Mouse (Mus musculus): ENCODE measurements around the gene Tmem222. TPM values are rescaled to one million over a fixed set of nuclear protein-coding genes. Genes with fewer than 3 reads are reported as not detected.
A peak's percentile ranks its signal among the peaks of the same experiment; 100 is the strongest.

The Tmem222 gene
- total and polyA plus RNA-seq, 2 experiments = 22.7 to 57.0 TPM

- H3K27me3 ChIP-seq (ENCODE audit: control insufficient read depth, insufficient read depth, low read length) = no peaks in the 10 kb centered on the region
- no peak for DNase-seq (ENCODE audit: extremely low read depth, low read depth, low spot score)
- H3K27ac ChIP-seq (replicated peaks; ENCODE audit: insufficient read depth, low read depth, low read length) = no peak overlapping the region
- H3K4me3 ChIP-seq (ENCODE audit: insufficient read depth, low read depth, low read length) = no peak overlapping the region
- TF ChIP-seq CTCF (IDR thresholded peaks at IDR 0.05; ENCODE audit: low read depth, low read length) (no peak), POLR2A (IDR thresholded peaks at IDR 0.05; ENCODE audit: extremely low read depth, insufficient read depth, low read length) (no peak)
- H3K79me2 ChIP-seq (ENCODE audit: control insufficient read depth, insufficient read depth, low read length) = no peaks in the 10 kb centered on the region
- no peak overlapping the region for H3K9ac ChIP-seq (ENCODE audit: low read depth, low read length)
- H3K36me3 ChIP-seq (ENCODE audit: control insufficient read depth, insufficient read depth, low read length) = peaks cover 35% of the 10 kb centered on the region; the same call in 1 of the 2 replicates
- WGBS = 84% methylated on average over 5 of the region's 5 CpGs
- no peaks in the 10 kb centered on the region for H3K4me1 ChIP-seq (ENCODE audit: control insufficient read depth, insufficient read depth, low read length)
Measured at GRCm38 (mm10) chr4:133299701-133300100, 22.1 kb upstream of the Tmem222 start.

- WGBS = 92% methylated on average over 12 of the region's 12 CpGs
- H3K79me2 ChIP-seq (ENCODE audit: control insufficient read depth, insufficient read depth, low read length) = no peaks in the 10 kb centered on the region
- H3K4me3 ChIP-seq (ENCODE audit: insufficient read depth, low read depth, low read length) = no peak overlapping the region
- no peaks in the 10 kb centered on the region for H3K4me1 ChIP-seq (ENCODE audit: control insufficient read depth, insufficient read depth, low read length)
- no peak for DNase-seq (ENCODE audit: extremely low read depth, low read depth, low spot score)
- H3K36me3 ChIP-seq (ENCODE audit: control insufficient read depth, insufficient read depth, low read length) = peaks cover 39% of the 10 kb centered on the region; the same call in 1 of the 2 replicates
- no peak overlapping the region for H3K9ac ChIP-seq (ENCODE audit: low read depth, low read length)
- TF ChIP-seq POLR2A (IDR thresholded peaks at IDR 0.05; ENCODE audit: extremely low read depth, insufficient read depth, low read length) (no peak), CTCF (IDR thresholded peaks at IDR 0.05; ENCODE audit: low read depth, low read length) (no peak)
- no peak overlapping the region for H3K27ac ChIP-seq (replicated peaks; ENCODE audit: insufficient read depth, low read depth, low read length)
- no peaks in the 10 kb centered on the region for H3K27me3 ChIP-seq (ENCODE audit: control insufficient read depth, insufficient read depth, low read length)
Measured at GRCm38 (mm10) chr4:133298516-133299365, 21.1 kb upstream of the Tmem222 start.

GRCm38 (mm10) chr4:133297801-133298238 lies 20.2 kb upstream of the Tmem222 start:
- no peaks in the 10 kb centered on the region for H3K27me3 ChIP-seq (ENCODE audit: control insufficient read depth, insufficient read depth, low read length)
- peak; percentile 24 for DNase-seq (ENCODE audit: extremely low read depth, low read depth, low spot score)
- no peaks in the 10 kb centered on the region for H3K4me1 ChIP-seq (ENCODE audit: control insufficient read depth, insufficient read depth, low read length)
- H3K9ac ChIP-seq (ENCODE audit: low read depth, low read length) = no peak overlapping the region
- TF ChIP-seq POLR2A (IDR thresholded peaks at IDR 0.05; ENCODE audit: extremely low read depth, insufficient read depth, low read length) (no peak), CTCF (IDR thresholded peaks at IDR 0.05; ENCODE audit: low read depth, low read length) (peak; percentile 96)
- 20% methylated on average over 5 of the region's 5 CpGs for WGBS
- peaks cover 40% of the 10 kb centered on the region; the same call in 1 of the 2 replicates for H3K36me3 ChIP-seq (ENCODE audit: control insufficient read depth, insufficient read depth, low read length)
- no peak overlapping the region for H3K27ac ChIP-seq (replicated peaks; ENCODE audit: insufficient read depth, low read depth, low read length)
- no peaks in the 10 kb centered on the region for H3K79me2 ChIP-seq (ENCODE audit: control insufficient read depth, insufficient read depth, low read length)
- no peak overlapping the region for H3K4me3 ChIP-seq (ENCODE audit: insufficient read depth, low read depth, low read length)

- no peak overlapping the region for H3K27ac ChIP-seq (replicated peaks; ENCODE audit: insufficient read depth, low read depth, low read length)
- H3K4me3 ChIP-seq (ENCODE audit: insufficient read depth, low read depth, low read length) = no peak overlapping the region
- peaks cover 38% of the 10 kb centered on the region; the same call in 1 of the 2 replicates for H3K36me3 ChIP-seq (ENCODE audit: control insufficient read depth, insufficient read depth, low read length)
- H3K9ac ChIP-seq (ENCODE audit: low read depth, low read length) = no peak overlapping the region
- no peak for DNase-seq (ENCODE audit: extremely low read depth, low read depth, low spot score)
- WGBS = 89% methylated on average over 10 of the region's 10 CpGs
- H3K27me3 ChIP-seq (ENCODE audit: control insufficient read depth, insufficient read depth, low read length) = no peaks in the 10 kb centered on the region
- H3K4me1 ChIP-seq (ENCODE audit: control insufficient read depth, insufficient read depth, low read length) = no peaks in the 10 kb centered on the region
- TF ChIP-seq POLR2A (IDR thresholded peaks at IDR 0.05; ENCODE audit: extremely low read depth, insufficient read depth, low read length) (no peak), CTCF (IDR thresholded peaks at IDR 0.05; ENCODE audit: low read depth, low read length) (no peak)
- H3K79me2 ChIP-seq (ENCODE audit: control insufficient read depth, insufficient read depth, low read length) = no peaks in the 10 kb centered on the region
Measured at GRCm38 (mm10) chr4:133297360-133297759, 19.8 kb upstream of the Tmem222 start.

GRCm38 (mm10) chr4:133294084-133294483 lies 16.5 kb upstream of the Tmem222 start:
- Histone ChIP-seq H3K79me2 (ENCODE audit: control insufficient read depth, insufficient read depth, low read length) (no peaks in the 10 kb centered on the region), H3K27ac (replicated peaks; ENCODE audit: insufficient read depth, low read depth, low read length) (no peak overlapping the region), H3K27me3 (ENCODE audit: control insufficient read depth, insufficient read depth, low read length) (no peaks in the 10 kb centered on the region), H3K36me3 (ENCODE audit: control insufficient read depth, insufficient read depth, low read length) (peaks cover 24% of the 10 kb centered on the region; the same call in 1 of the 2 replicates), H3K4me1 (ENCODE audit: control insufficient read depth, insufficient read depth, low read length) (no peaks in the 10 kb centered on the region), H3K4me3 (ENCODE audit: insufficient read depth, low read depth, low read length) (no peak overlapping the region), H3K9ac (ENCODE audit: low read depth, low read length) (no peak overlapping the region)
- 94% methylated on average over 11 of the region's 11 CpGs for WGBS
- no peak for DNase-seq (ENCODE audit: extremely low read depth, low read depth, low spot score)
- TF ChIP-seq CTCF (IDR thresholded peaks at IDR 0.05; ENCODE audit: low read depth, low read length) = no peak
- no peak for TF ChIP-seq POLR2A (IDR thresholded peaks at IDR 0.05; ENCODE audit: extremely low read depth, insufficient read depth, low read length)
